Mouse (Mus musculus) testis, postnatal 14 days (tissue): Measurements from ENCODE around the gene A030005L19Rik.
A peak's percentile ranks its signal among the peaks of the same experiment; 100 is the strongest.
"Not testable (repeated sequence)": the region's sequence is repeated elsewhere in the genome, so short reads cannot be mapped to it uniquely, and the experiment has no call there.

Source experiments
- DNase-seq: peaks from one replicate; pipeline ENCODE4 v3.0.0; 2021; ENCODE audit warnings: low spot score

A030005L19Rik gene

DNA sequence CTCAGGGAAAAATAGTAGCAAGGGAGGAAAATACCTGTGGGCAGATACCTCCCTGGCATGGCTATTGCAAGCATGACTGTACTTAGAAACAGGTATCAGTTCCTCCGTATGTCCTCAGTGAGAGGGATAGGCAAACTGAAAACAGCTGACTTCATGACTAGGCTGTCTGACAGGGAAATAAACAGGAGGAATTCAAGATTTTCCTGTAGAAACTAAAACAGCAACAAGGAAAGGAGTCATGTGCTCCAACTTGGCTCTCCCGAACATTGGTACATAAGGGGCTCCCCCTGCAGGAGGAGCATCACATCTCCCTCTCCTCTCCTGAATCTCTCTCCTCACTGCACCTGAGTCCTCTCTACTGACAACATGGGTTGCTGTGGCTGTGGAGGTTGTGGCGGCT is at the start of gene A030005L19Rik:
A030005L19Rik (plus strand) TSS at position 301 of the 400 bp plus-strand sequence.
- no peak for DNase-seq

DNA sequence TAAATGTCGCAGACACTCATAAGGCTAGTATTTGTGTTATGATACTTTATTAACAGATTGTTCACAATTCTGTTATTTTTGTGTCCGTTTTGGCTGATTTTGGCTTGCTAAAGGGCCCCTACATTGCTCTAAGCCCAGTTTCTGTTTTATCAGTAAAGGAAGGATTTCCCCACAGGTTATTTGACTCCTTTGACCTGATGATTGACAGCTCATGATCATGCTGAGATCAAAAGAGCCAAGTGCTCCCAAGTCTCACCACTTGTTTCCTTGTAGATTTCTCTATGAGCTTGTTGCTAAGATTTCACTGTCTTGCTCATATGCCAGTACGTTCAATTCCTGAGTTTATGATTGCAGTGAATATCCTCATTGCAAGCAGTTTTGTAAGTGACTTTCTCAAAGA is 42.9 kb upstream of the A030005L19Rik start:
- DNase-seq = no peak

DNA sequence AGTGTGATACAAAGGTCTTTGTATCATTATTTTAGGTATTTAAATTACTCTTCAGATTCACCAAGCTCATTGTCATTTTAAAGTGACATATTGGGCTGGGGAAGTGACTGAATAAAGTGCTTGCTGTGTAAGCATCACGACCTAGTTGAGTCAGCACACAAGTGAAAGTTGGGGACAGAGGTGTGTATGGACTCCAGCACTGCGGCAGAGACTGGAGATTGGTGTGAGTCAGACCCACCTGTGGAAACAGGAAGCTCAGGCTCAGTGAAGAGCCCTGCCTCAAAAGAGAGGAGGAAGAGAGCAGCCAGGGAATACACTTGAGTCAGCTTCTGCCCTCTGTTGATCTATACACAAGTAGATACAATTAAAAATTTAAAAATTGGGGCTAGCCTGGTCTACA is 34.0 kb upstream of the A030005L19Rik start:
- no peak for DNase-seq

DNA sequence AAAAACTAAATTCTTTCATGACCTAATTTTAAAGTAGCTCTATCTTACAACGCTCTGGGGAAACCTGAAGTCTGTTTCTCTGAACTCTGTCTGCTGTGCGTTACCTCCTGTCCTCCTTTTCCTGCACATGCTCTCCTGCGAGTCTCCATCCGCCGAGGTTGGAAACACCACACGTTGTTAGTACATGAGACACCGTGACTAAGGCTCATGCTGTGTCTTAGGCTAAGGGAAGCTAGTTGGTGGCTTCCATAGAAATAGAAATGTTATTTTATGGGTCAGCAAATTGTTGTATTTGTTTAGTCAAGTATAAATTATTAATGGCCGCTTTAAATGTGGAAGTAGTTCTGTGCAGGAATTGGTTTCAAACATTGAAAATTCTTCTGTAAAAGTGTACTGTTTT is 32.9 kb upstream of the A030005L19Rik start:
- no peak for DNase-seq

DNA sequence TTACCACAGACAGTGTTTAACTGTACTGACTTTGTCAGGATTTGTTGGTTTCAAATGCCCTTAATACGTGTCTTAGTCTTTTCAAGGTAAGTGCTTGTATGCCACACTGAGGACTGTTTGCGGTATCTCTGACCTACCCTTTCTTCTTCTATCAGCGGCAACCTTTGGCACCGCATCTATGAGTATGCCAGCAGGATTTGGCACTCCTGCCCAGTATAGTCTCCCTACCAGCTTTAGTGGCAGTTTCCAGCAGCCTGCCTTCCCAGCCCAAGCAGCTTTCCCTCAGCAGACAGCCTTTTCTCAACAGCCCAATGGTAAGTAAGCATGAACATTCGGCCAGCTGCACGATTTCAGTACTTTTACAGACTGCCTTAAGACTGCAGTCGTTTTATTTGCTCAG is 19.9 kb upstream of the A030005L19Rik start:
- no peak for DNase-seq

- no peak for DNase-seq
Measured at GRCm38 (mm10) chr1:82900567-82900966, 12.6 kb upstream of the A030005L19Rik start.

- no peak for DNase-seq
Measured at GRCm38 (mm10) chr1:82901201-82901600, 11.9 kb upstream of the A030005L19Rik start.

DNA sequence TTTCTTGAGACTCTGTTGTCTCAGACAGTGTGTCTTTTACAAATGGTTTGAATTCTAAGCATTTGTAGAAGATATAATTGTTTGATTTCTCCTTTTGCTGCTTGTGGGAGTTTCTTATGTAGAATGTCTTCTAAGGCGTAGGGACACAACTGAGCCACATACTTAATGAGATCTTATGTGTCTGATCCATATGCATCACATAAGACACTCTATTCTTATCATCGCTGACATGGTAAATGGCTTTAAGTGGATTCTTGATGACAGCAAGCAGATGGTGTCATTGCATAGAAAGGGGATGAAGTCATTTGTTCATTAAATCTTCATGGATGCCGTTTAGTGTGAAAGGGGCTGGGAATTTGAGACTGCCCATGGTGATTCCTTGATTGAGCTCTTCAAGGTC is 7.2 kb upstream of the A030005L19Rik start:
- DNase-seq = no peak

DNA sequence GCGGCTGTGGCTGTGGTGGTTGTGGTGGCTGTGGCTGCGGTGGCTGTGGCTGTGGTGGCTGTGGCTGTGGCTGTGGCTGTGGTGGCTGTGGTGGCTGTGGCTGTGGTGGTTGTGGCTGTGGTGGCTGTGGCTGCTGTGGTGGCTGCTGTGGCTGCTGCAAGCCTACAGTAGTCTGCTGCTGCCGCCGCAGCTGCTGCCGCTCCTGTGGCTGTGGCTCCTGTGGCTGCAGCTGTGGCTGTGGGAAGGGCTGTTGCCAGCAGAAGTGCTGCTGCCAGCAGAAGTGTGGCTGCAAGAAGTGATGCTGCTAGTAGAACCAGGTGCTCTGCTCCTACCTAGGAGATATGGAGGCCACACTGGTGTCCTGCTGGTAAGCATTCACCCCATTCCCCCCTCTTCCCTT is 309 bp downstream of the A030005L19Rik start:
- not testable (repeated sequence) for DNase-seq

DNA sequence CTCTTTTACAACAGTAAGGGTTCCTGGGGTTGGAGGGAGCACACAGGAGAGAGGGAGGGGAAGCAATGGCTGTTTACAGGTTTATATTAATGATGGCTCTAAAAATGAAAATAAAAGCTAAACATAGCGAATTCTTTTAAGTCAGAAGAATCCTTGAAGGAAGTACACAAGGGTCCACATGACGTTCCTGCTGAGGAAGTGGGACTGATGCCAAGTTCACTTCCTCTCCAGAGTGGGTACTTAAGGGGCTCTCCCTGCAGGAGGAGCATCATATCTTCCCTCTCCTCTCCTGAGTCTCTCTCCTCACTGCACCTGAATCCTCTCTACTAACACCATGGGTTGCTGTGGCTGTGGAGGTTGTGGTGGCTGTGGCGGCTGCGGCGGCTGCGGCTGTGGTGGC is 11.5 kb downstream of the A030005L19Rik start, which contains the start of gene A030014E15Rik:
A030014E15Rik (plus strand) TSS at position 268 of the 400 bp plus-strand sequence.
- no peak for DNase-seq

DNA sequence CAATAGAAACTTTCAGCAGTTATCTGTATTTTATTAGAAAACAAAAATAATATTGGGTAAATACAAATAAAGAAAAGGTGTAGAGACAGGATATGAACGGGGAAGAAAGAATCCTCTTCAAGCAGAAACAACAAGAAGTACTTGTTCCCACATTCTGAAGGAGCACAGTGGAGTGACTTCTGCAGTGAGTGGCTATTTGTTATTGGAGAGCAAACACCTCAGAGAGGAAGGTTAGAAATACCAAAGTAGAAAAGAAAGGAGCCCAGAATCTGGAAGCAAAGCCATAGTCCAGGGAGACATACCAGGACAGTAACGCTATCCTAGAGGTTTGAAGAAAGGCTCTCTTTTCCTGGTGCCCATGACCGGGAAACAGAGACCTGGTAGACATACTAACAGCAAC is 17.4 kb downstream of the A030005L19Rik start:
- DNase-seq = not testable (repeated sequence)

DNA sequence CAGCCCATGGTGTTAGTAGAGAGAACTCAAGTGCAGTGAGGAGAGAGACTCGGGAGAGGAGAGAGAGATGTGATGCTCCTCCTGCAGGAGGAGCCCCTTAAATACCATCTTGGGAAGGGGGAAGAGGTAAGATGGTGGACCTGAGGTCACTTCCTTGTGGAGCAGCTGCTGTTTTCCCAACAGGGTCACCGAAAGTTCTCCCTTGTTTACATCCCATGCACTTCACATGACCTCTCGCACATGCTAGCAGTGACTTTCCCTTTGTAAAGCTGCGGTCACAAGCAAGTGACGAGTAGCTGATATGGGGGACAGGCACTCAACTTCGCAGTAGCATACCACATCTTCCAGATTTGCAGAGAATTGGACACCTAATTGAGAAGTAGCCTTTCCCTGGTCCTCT is 18.2 kb downstream of the A030005L19Rik start, which contains the start of gene Gm6217:
Gm6217 (minus strand) TSS at position 74 of the 400 bp plus-strand sequence.
- DNase-seq = not testable (repeated sequence)

GRCm38 (mm10) chr1:82938666-82939065 is 25.5 kb downstream of the A030005L19Rik start:
- no peak for DNase-seq

DNA sequence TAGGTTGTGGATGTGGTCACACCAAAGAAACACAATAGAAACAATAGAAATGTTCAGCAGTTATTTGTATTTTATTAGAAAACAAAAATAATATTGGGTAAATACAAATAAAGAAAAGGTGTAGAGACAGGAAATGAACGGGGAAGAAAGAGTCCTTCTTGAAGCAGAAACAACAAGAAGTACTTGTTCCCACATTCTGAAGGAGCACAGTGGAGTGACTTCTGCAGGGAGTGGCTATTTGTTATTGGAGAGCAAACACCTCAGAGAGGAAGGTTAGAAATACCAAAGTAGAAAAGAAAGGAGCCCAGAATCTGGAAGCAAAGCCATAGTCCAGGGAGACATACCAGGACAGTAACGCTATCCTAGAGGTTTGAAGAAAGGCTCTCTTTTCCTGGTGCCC is 29.4 kb downstream of the A030005L19Rik start:
- DNase-seq = not testable (repeated sequence)

- DNase-seq = not testable (repeated sequence)
Measured at GRCm38 (mm10) chr1:82943295-82943694, 30.2 kb downstream of the A030005L19Rik start, which contains the start of gene A030003K21Rik. A030003K21Rik (minus strand) TSS chr1:82943388.

DNA sequence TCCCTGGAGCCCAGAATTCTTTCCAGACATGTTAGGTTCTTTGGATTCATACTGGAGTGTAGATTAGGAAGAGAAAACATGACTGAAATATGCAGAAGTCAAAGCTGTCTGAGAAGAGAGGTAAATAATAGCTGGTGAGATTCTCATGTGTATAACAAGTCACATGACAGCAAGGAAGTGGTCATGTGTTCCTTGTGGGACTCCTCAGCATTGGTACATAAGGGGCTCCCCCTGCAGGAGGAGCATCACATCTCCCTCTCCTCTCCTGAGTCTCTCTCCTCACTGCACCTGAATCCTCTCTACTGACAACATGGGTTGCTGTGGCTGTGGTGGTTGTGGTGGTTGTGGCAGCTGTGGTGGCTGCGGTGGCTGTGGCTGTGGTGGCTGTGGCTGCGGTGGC is 32.9 kb downstream of the A030005L19Rik start:
- DNase-seq = not testable (repeated sequence)

GRCm38 (mm10) chr1:82948601-82949000 is 35.5 kb downstream of the A030005L19Rik start:
- DNase-seq = no peak

- not testable (repeated sequence) for DNase-seq
Measured at GRCm38 (mm10) chr1:82955913-82956312, 42.8 kb downstream of the A030005L19Rik start, which contains the start of gene Gm7544. Gm7544 (minus strand) TSS chr1:82956013.

- peak; percentile 11 for DNase-seq
Measured at GRCm38 (mm10) chr1:82959870-82960385, 46.8 kb downstream of the A030005L19Rik start, which contains the start of gene Gm47955. Gm47955 (plus strand) TSS chr1:82960286.
